Mouse (Mus musculus): Measurements from ENCODE around the gene B3gnt8. TPM values are rescaled to one million over a fixed set of nuclear protein-coding genes. Genes with fewer than 3 reads are reported as not detected.

B3gnt8 gene
- total RNA-seq, 2 experiments from 2014 or later, result 1.1 to 1.3 TPM

DNA sequence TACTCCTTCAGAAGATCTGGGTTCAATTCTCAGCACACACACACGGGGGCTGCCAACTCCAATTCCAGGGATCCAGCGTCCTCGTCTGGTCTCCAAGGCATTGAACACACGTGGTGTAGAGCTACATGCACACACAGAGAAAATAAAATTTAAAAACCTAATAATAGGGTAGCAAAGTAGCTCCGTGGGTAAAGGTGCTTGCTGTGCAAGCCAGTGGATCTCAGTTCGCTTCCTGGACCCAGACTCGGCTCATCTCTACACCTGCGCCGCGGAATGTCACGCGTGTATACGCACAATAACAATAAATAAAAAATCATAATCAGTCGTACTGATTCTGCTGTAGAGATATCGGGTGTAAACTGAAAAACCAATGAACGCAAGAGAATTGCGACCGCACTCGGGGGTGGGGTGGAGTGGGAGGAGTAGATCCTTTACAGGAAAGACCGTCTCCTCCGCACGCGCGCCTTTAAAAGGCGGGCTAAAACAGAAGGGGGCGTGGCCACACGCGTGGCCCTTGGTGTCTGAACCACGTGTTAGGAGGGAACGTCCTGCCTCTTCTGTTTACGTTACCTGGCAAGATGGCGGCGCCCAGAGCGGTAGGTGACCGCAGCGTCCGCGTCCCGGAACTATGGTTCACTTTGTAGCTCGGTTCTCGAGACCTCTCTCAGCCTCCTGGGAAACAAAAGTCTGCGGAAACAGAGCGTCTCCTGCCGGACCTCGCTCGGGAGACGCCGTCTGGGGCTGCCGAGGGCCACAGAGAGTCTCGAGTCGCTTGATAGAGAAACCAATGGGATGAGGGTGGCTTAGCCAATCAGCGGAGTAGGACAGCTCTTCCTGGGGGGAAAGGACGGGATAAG lies 7.4 kb upstream of the B3gnt8 start, which contains the start of gene Dmac2:
Dmac2 (plus strand) TSS at position 550 of the 857 bp plus-strand sequence.
- DNase-seq (ENCODE audit: low spot score), result peak; percentile 94

DNA sequence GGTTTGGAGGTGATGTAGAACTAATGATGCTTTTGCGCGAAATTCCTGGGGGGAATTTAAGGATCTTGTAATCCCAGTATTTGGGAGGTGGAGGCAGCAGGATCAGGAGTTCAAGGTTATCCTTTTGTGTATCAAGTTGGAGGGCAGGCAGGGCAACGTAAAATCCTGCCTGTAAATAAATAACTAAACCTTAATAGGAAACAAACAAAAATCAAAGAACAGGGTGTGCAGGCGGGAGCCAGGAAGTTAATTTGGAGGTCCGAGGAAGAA lies 6.8 kb upstream of the B3gnt8 start:
- no peak for DNase-seq (ENCODE audit: low spot score)

DNA sequence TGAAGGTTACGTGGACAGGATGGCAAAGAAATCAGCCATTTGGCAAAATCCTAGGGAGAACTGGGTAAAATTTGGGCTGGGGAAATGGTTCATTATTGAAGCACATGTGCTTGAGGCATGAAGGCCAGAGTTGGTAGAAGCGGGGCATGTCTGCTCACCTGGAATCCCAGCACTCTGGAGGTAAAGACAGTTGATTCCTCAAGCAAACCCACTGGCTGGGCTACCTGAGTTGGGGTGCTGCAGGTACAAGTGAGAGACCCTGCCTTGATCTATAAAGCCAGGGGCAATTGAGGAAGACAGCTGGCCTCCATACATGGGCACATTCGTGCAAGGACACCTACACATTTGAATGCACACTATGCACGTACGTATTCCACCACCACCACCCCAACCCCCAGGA lies 6.4 kb upstream of the B3gnt8 start:
- no peak for DNase-seq (ENCODE audit: low spot score)

DNA sequence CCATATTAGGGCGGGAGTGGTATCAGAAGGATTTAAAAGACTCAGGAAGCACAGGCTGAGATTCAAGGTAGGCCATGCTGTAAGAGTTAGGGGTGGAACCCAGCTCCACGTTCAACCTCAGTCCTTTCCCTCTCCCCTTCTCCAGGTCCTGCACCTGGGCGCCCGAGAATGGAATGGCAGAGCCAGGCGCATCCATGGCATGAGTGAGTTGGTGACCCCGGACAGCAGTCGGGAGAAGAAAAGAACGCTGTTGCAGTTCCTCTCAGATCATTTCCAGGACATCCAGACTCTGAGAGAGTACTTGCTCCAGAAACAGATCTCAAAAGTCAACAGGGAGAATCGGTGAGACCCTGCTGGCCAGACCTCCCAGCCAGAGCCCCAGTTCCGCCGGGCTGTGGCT lies 5.7 kb upstream of the B3gnt8 start:
- DNase-seq (ENCODE audit: low spot score), result no peak

DNA sequence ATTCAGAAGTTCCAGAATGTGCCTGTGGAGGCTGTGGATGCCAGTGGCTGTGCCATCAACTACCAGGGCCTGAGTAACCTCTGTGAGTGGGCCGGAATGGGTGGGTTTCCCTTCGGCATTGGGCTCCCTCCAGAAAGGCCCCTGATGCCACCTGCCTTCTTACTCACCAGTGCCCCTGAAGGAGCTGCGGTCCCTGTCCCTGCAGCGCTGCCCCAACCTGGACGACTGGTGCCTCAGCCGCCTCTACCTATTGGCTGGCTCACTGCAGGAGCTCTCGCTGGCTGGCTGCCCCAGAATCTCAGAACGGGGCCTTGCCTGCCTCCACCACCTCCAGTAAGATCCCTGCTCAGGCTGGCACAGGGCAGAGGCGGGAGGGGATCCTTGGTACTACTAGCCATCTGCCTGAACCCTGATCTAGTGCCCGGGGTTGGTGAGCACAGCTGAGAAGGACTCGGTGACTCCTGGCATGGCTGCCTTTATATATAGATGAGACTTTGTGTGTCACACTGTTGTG lies 2.5 kb upstream of the B3gnt8 start:
- DNase-seq (ENCODE audit: low spot score), result no peak

DNA sequence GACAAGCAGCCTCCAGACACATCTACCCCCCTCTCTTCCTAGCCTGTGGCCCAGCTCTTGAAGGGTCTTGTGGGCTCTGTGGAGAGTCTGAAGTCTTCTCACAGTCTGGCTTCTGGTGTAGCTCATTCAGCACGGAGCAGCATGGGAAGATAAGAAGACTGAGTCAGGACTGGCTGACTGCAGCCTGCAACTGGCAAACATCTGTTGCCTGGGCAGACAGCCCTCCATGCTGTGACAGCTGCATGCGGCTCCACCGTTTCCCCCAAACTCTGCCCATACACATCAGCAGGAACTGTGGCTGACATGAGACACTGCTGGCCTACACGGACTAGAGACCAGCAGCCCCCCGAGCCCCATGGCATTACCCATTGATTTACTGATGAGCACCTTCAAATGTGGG lies 1.6 kb upstream of the B3gnt8 start:
- no peak for DNase-seq (ENCODE audit: low spot score)

DNA sequence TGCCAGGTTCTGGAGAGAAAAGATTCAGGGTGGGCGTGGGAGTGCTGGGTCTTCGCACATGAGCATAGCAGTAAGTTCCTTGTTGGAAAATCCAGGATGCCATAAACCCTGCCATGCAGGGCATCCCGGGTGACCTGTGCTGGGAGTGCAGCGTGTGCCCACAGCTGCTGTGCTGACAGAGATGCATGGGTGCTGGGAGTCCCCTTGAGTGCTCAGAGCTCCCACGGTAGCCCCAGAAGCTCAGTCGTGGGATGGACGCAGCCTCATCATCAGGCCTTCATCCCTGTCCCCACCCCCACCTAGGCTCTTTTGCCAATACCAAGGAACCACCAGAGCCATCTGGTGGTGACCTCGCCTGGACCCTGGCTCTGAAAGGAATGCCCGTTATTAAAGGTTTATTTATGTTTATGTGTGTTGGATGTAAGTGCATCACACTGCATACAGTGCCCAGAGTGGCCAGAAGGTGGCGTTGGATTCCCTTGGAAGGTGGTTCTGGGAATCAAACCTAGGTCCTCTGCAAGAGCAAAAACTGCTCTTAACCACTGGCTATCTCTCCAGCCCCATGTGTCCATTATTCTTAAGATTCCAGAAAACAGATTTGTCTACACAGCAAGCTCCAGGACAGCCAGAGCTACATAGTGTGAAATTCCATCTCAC lies 732 bp upstream of the B3gnt8 start:
- no peak for DNase-seq (ENCODE audit: low spot score)

DNA sequence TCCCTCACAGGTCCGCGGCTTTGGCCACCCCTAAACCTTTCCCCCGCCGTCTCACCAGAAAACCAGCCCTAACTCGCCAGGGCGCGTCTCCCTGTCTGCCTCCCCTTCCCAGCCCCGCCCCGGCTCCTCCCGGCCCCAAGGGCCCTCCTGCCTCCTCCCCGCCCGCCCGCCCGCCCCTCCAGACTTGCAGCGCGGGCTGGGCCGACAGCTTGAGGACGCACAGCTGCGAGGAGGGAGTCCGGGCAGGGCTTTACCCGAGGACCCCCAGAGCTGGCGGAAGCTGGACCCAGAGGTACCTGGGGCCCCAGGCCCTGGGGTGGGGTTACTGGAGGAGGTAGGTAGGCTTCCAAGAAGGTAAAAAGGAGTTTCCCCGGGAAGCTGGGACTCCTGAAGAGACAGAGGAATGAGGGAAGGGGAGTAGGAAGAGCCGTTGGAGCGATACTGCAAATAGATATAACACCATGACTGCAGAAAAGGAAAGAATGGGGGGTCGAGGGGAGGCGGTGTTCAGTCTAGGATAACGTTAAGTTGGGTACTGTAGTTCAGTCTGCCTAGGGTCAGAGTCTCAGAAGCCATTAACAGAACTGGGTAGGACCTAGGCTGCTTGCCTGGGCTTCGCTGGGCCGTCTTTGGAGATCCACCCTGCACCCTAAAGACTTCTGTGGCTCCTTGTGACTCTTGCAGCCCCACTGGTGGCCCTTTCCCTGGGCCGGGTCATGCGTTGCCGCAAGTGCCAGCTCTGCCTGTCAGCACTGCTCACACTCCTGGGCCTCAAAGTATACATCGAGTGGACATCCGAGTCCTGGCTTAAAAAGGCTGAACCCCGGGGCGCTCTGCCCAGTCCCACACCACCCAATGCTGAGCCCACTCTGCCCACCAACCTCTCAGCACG lies 1.2 kb downstream of the B3gnt8 start:
- DNase-seq (ENCODE audit: low spot score), result peak; percentile 64

DNA sequence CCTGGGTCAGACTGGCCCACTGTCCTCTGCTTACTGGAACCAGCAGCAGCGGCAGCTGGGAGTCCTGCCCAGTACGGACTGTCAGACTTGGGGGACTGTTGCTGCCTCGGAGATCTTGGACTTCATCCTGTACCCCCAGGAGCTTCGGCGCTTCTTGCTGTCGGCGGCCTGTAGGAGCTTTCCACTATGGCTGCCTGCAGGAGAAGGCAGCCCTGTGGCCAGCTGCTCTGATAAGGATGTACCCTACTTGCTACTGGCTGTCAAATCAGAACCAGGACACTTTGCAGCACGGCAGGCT lies 1.8 kb downstream of the B3gnt8 start:
- DNase-seq (ENCODE audit: low spot score), result no peak

DNA sequence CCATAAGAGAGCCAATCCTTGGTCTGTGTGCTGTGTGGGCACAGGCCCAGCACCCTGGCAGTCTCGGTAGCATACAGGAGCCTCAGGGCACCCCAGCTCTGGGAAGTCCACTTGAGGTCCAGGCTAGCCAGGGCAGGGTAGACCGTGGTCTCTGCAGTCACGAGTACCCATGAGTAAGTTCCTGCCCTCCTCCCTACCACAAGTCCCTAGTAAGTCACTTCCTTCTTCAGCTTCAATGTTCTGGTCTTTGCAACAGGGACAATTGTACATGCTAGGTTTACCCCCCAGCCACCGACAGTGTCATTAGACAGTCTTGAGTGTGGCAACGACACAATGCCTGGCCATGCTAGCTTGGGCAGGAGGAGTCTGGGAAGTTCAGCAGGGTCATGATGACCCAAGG lies 6.2 kb downstream of the B3gnt8 start:
- no peak for DNase-seq (ENCODE audit: low spot score)

DNA sequence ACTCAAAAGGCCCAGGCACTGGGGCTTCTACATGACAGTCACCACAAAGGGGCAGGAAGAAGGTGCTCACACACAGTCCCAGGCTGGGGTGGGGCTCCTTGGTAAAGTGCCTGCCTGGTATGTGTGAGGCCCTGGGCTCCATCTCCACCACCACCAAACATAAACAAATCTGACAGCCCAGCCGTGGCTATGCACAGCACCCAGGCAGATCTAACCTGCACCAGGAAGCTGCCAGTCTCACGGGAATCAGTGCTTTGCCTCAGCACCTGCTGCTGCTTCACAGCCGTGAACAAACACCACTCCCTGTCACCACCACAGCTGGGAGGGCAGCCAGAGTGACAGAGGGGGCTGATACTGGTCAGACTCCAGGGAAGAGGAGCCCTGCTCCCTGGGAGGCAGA lies 9.9 kb downstream of the B3gnt8 start:
- no peak for DNase-seq (ENCODE audit: low spot score)

DNA sequence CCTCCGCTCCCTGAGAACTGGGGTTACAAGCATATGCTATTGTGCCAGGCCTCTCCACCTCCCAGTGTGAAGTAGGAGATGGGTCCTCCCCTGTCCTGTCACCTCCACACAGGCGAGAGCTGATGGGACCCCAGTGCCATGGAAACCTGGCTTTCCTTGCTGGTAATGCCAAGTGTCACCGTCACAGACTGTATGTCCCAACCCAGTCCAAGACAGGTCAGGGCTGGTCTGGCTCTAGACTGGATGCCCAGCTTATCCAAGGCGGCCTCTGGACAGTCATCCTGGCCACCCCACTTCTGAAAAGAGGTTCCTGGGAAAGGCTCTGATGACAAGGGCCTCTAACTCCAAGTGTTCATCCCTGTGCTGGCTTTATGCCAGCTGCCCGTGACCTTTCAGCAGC lies 10.6 kb downstream of the B3gnt8 start:
- no peak for DNase-seq (ENCODE audit: low spot score)

DNA sequence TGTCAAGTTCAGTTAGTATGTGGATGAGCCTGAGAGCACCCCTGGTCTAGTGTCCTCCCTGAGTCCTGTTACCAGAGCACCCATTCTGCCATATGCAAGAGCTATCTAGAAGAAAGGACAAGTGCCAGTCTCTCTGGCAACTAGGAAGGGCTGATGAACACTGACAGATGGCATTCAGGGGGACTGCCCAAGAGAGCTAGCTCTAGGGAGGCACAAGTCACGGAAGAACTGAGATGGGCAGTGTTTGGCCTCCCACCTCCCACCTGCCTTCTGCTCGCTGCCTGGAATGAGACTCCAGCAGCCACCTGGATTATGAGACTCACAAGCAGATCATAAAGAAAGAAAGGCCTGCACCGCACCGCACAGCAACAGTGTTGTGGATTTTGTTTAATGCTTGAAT lies 13.3 kb downstream of the B3gnt8 start:
- DNase-seq (ENCODE audit: low spot score), result no peak

DNA sequence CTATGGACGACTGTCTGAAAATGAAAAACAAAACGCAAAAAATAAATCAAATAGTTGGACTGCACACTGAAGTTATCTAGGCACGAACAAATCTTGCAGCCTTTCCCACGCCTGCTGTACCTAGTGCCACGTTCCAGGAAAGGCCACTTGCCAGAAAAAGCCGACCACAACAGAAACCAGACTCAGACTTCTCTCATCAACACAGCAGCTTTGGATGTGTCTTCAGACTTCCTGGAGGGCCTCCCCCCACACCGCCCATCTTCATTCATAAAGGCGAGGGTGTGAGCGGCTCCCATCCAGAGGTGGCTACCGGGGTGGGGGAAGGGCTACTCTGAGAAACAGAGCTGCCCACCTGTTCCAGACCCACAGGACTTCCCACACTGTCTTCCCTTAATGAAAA lies 17.7 kb downstream of the B3gnt8 start:
- DNase-seq (ENCODE audit: low spot score), result no peak

DNA sequence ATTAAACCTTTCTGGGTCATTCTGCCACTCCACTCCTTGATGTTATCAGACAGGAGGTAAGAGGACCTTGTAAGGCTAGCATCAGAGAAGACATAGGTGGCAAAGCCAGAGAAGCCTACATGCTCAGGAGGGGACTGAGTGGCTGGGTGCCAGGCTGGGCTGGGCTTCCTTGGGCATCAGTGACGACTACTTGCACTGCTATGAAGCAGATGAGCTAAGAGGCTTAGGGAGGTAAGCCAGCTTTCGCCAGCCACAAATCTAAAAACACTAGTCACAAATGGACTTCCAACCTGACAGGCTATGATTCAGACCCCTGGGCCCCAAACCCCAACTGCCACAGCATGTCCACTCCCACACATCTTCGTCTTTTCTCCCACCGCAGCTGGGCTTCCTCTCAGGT lies 18.2 kb downstream of the B3gnt8 start:
- DNase-seq (ENCODE audit: low spot score), result no peak

DNA sequence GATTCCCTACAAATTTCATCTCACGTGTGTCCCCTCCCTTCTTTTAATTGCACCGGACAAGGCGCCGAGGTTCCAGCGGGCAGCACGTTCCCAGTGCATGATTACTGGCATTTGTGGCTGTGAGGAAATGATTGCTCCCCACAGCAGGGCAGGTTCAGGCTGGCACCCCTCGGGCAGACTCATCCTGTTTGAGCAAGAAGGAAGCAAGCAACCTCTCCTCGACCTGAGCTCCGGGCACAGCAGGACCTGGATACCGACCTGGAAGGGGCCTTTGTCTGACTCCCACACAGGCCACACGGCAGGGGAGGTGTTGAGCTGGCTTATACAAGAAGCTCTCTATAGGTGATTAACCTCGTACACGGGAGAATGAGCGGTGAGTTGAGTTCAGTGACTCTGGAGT lies 18.6 kb downstream of the B3gnt8 start:
- DNase-seq (ENCODE audit: low spot score), result no peak

DNA sequence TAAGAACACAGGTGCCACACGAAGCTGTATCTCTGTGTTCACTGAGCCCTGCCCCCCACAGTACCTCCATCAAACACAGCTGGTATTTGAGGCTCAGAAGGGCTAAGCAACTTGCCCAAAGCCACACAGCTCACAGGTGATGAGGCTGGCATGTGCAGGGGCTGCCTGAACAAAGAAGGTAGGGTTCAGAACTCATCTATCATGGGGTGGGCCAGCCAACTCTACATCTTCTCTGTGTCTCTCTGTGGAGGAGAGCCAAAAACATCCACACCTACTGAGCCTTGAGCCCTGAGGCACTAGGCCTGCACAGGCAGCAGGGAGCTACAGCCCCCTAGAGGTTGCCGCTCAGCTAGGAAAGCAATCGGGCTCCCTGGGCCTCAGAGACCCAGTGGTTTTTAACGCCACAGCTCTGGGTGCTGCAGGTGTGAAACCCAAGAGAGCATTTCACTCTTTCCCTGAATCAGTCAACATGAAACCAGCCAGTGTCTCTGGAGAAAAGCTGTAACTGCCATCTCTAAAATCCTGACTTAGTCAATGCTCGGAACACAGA lies 21.2 kb downstream of the B3gnt8 start:
- DNase-seq (ENCODE audit: low spot score), result no peak

DNA sequence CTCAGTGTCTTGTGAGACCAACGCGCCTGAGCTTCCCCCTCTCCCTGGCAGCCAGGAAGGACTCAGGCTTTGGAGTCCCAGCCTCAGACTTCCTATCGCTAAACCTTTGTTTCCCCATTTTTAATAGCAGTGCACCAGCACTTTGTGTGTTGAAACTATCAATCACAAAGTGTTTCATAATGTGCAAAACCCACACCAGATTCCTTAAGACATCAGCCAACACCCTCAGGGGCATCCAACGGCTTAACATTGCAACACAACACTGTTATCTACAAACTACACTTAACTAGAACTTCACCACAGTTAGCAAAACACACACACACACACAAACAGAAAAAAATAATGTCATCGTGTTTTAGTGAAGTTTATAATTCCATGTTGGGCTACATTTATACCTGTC lies 23.4 kb downstream of the B3gnt8 start:
- no peak for DNase-seq (ENCODE audit: low spot score)

DNA sequence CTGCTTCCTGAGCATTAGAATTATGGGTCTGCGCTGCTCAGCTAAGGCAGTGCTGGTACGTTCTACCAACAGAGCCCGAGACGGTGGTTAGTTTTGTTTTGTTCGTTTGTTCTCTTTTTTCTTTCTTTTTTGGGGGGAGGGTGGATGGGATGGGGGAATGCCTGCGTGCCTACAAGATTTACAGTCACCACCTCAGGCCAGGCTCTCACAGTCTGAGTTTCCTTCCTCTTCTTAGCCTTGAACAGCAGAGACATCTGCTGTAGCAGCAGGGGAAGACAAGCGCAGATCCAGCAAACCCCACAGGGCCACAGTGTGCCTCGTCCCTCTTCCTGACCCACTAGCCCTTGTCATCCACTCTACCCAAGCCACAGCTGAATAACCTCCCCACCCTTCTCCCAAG lies 24.8 kb downstream of the B3gnt8 start:
- no peak for DNase-seq (ENCODE audit: low spot score)

DNA sequence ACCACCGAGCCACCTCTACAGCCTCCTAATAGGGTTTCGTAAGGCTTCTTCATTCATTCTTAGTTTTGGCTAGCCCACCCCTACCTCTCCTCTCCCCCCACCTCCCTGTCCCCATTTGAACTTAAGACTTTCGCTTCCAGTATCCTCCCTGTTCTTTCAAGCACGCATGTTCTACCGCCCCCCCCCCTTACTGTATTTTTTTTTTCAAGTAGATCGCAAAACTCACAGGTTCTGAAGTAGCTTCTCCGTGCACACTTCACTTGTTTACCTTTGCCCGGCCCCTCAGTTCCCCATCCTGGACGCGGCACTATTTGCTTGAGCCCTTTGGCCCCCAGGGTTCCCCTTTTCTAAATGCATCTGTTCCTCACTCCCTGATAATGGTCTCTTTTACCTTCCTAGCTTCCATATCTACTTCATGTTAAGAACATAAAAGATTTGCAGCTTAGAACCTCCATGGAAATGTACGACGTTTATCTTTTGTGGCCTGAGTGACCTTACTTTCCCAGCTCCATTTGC lies 25.8 kb downstream of the B3gnt8 start:
- no peak for DNase-seq (ENCODE audit: low spot score)

DNA sequence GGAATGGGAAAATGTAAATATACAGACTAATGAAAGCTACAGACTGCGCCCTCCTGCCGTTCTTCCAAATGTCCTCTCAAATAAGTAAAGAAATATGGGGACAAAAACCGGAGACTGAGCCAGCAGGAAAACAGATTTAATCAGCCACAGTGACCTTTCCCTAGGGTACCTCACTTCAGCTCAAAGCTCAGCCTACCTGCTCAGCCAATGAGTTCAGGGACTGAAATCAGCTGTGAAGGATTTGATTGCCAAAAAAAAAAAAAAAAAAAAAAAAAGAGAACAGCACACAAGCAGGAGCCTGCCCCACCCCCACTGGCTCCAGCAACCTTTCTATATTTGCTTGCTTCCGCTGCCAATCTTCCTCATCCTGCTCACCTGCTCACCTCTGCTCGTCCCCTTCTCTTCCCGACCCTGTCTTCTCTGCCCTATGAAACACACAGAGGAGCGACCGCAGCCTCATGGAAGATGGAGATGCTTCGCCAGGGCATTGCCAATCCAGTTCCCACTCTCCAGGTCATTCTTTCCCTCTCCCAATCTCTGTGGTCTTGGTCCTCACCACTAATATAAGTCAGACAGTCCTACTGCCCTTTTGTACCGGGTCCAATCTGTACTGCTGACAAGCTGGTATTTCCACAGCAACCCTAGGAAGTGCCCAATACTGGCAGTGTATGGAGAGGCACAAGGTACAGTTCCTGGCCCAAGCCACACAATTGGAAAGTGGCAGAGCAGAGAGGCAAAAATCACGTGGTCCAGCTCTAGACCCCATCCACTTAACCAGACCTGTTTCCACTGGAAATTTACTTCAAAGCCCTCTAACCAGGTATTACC lies 29.4 kb downstream of the B3gnt8 start:
- no peak for DNase-seq (ENCODE audit: low spot score)

Data from gastrocnemius, adult 18-20 months (tissue).